Mouse (Mus musculus) frontal cortex, postnatal 14 days (tissue): Measurements from ENCODE around the gene Trcg1.
A peak's percentile ranks its signal among the peaks of the same experiment; 100 is the strongest.
"Not testable (repeated sequence)": the region's sequence is repeated elsewhere in the genome, so short reads cannot be mapped to it uniquely, and the experiment has no call there.

Experiments used
- DNase-seq, 2 experiments: peaks; one replicate each; pipeline ENCODE4 v3.0.0; 2022; ENCODE audit warnings: low spot score in 2 of 2

Gene Trcg1

GRCm38 (mm10) chr9:57236256-57236655 is at the start of gene Trcg1:
Gene Trcg1 (plus strand): TSS chr9:57236556.
- DNase-seq, result no peak

GRCm38 (mm10) chr9:57196708-57197107 is 39.6 kb upstream of the Trcg1 start:
- no peak for DNase-seq

- no peak for DNase-seq
These were observed 38.9 kb upstream of the Trcg1 start for GRCm38 (mm10) chr9:57197414-57197813.

DNA sequence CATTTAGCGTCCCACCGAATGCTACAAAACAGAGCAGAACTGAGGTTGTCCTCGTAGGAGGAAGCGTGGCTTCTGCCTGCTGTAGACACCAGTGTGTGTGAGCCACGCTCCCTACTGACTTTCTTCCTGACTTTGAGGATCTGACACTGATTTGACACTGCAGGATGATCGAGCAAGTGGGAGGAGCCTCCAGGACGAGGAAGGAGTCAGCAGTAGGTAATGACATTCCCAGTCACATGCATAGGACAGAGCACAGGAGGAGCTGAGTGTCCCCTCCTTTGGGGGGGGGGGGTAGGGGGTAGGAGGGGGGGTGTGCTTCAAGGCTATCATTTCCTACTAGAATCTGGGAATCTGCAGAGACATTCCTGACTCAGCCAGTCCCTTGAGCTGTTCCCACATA is 33.4 kb upstream of the Trcg1 start:
- DNase-seq, result no peak

DNA sequence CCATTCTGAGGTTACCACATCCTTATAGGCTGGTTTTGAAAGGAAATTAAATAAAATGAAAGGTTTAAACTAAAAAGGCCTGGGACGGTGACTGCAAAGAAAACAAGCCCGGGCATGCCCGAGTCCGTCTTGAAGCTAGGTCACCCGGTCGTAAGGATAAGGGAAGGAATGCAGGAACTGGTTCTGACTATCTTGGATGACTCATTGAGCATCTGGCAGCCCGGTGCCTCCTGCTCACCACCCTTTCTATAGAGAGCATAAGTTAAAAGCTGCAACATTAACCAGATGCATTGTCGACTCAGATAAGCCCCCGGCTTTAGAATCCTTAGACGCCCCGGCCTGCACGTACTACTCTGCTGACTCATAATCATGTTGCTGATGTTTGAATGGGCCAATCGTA is 32.8 kb upstream of the Trcg1 start:
- not testable (repeated sequence) for DNase-seq

DNA sequence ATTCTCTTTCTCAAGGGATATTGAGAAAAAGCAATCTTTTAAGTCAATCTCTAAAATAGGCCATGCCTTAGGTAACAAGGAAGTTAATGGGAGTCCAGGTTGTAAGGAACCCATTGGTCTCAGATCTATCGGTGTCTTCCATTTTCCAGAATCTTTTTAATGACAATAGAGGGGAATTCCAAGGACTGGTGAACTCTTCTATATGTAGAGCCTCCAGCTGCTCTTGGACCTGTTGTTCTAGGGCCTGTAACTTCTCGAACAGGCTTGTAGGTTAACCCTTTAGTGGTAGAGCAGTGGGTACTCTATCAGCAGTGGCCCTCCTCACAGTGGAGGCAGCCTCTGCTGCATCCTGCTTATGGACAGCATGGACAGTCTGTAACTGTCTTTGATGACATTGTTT is 29.5 kb upstream of the Trcg1 start:
- DNase-seq, result no peak

- DNase-seq, result peak in 1 of 2 experiments; percentile 33
These were observed 27.0 kb upstream of the Trcg1 start for GRCm38 (mm10) chr9:57209316-57209715.

DNA sequence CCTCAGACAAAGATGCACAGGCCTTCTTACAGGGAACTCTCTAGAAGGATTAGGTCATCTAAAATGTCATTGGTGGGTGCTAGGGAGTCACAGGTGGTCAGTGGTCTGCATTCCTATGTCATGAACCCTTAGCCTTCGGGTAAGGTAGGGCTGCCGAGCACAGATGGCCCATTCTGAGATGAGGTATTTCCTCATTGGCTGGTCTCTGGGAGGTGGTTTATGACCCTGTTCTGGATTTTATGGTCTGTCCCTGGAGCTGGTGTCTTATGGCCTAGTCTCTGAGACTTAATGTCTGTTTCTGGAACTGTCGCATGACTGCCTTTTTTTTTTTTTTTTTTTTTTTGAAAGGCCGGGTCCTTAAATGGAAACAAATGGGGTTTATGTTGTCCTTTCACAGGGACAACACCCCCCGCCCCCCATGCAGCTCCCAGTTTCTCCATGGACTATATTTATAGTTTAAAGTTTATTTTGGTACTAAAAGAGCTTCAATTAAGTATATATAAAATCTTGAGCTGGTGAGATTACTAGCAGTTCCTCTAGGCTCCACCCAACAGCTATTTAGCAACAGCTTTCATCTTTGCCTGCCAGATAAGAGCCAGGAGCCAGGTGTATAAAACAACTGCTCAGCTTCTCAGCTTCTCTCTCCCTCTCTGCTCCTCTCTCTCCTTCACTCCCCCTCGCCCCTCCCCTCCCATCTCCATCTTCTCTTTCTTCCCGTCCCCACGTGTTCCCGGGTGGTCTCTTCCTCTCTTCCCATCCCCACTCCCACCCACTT is 23.7 kb upstream of the Trcg1 start:
- no peak for DNase-seq

DNA sequence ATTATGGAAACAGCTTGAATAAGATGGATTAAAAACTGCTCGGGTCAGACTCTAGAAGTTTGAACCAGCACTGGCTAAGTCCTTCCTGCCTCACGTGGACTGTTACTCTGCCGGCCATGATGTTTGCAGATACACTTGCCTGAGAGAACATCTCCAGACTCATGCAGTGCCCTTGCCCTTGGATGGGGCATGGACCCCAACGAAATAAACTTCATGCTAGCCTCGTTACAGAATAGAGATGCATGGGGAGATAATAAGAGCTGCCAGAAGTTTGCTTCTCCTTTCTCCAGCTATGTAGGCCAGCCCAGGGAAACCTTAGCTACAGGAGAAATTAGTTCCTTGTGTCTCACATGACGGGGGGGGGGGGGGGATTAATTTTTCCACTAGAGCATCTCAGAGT is 21.9 kb upstream of the Trcg1 start:
- DNase-seq, result no peak

DNA sequence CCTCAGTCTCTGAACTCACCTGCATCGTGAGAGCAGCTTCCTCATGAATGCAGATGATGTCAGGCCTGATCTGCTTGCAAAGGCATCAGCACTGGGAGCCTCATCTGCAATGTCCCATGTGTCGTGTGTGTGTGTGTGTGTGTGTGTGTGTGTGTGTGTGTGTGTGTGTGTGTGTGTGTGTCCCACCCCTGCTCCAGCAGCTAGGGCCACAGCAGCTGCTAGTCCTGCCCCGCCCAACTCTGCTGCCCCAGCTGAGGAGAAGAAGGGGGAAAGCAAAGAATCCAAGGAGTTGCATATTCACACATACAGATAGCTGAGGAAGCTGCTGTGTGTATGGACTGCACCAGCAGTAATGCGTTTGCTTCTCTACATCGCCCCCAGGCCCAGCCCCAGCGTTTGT is 19.1 kb upstream of the Trcg1 start:
- DNase-seq, result no peak

- no peak for DNase-seq
These were observed 17.6 kb upstream of the Trcg1 start for GRCm38 (mm10) chr9:57218776-57219175.

DNA sequence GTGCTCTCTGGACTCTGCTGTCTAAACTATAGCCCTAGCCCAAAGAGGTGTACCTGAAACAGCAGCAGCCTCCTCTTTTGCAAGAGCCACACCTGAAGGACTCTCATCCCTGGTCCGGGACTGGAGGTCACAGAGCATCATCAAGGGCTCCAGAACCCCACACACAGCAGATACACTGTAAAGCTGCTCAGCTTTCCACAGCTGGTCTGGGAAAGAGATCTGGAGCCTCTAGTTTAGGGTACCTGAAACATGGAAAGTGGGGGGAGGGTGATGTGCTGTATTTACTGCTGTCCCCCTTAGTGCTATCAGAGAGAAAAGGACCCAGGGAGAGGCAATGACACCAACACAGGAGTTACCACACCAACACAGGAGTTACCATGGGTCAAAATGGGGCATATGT is 16.8 kb upstream of the Trcg1 start:
- no peak for DNase-seq

- peak in 1 of 2 experiments; percentile 12 for DNase-seq
These were observed 16.0 kb upstream of the Trcg1 start for GRCm38 (mm10) chr9:57220356-57220755.

DNA sequence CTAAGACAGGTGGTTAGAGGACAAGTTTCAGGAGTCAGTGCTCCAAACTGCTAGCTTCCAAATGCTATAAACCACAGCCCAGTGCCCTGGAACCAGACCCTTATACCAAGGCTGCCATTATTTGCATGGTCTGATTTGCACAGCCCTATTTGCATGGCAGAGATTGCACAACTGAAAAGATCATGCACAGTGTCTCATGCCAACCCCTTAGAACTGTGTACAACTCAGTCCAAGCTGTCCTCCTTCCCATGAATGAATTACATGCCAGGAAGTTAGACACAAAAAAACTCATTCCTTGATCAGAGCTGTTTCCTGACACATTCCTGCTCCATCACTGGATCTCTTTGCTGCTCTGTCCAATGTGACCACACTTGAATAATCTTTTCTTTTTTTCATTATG is 13.0 kb upstream of the Trcg1 start:
- DNase-seq, result no peak

DNA sequence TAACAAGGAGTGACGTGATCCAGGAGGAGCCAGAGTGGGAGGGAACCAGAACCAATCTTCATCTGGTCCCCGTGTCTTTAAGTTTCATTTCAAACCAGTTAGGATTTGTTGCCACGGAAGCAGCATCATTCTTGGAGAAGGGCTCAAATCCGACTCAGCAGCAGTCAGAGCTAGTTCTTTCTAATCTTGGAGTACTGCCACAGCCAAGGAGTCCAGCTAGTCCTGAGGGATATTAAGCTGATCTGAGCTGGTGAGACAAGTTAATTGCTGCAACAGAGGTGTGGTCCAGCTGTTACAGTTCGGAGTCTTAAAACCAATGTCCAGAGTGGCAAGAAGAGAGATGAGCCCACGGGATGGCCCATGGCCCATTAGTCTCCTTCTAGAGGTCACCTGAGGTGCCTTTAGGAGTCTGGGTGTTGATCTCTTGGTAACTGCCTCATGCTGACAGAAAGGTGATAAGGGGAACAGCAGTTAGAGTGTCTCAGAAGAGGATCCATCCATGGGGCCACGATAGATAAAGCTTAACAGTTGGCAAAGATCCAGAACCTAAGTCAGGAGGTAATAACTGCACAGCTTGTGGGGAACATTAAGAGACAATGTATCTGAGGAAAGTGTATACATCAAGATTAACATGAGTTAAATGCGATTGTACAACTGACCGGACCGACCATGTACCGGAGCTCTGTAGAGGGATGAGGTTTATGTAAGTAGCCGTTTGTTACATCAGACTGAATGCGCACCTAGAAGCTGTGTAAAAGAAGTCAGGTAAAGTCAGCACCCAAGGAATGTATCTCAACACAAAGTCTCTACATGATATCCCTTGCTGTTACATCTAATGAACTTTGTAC is 10.4 kb upstream of the Trcg1 start:
- no peak for DNase-seq

DNA sequence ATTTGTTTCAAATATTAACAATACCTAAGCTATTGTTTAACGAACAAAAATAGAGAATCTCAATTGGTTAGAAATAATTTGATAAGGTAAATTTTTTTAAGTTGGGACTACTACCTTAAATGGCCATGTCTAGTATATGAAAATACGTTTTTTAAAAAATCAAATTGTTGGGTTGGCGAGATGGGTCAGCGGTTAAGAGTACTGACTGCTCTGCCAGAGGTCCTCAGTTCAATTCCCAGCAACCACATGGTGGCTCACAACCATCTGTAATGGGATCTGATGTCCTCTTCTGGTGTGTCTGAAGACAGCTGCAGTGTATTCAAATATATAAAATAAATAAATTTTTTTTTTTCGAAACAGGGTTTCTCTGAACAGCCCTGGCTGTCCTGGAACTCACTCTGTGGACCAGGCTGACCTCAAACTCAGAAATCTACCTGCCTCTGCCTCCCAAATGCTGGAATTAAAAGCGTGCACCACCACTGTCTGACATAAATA is 9.7 kb upstream of the Trcg1 start:
- DNase-seq, result not testable (repeated sequence)

- DNase-seq, result no peak
These were observed 9.2 kb upstream of the Trcg1 start for GRCm38 (mm10) chr9:57227203-57227602.

GRCm38 (mm10) chr9:57228186-57228585 is 8.2 kb upstream of the Trcg1 start:
- no peak for DNase-seq

- no peak for DNase-seq
These were observed 6.6 kb upstream of the Trcg1 start for GRCm38 (mm10) chr9:57229726-57230125.

GRCm38 (mm10) chr9:57230146-57230783 is 6.1 kb upstream of the Trcg1 start:
- no peak for DNase-seq

- no peak for DNase-seq
These were observed 4.7 kb upstream of the Trcg1 start for GRCm38 (mm10) chr9:57231536-57232255.
